Mouse (Mus musculus) bone marrow, adult 2 months (tissue): ENCODE results near the gene Usp7.

Experiments
- CTCF ChIP-seq: fragments of 200-500 bp; IDR thresholded peaks from 2 replicates; pipeline ENCODE4 v1.5.1; 2011; ENCODE audit warnings: low read length, control low read depth; ENCODE audit not compliant: control insufficient read depth, insufficient read depth
- POLR2A ChIP-seq: fragments of 200-500 bp; IDR thresholded peaks from 2 replicates; pipeline ENCODE4 v1.6.1; 2011; ENCODE audit warnings: low read depth, mild to moderate bottlenecking, control low read depth, low read length, borderline replicate concordance; ENCODE audit not compliant: control insufficient read depth

DNA sequence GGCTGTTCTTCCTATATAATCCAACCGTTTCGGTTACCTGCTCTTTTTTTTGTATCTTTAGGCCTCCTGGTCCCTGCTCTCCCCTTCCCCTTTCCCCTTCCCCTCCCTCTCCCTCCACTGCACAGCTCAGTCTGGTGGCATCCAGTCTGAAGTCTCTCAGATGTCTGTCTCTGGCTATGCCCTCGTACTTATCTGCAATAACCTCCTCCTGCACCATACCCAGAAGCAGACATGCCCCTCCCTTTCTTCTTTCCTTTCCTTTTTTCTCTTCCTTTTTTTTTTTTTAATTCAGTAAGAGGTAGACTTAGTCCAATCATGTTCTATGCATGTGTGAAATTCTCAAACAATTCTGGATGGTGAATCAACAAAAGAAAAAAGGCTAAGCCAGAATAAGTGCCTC is 48.1 kb downstream of the Usp7 start:
- TF ChIP-seq CTCF (no peak), POLR2A (no peak)
